Mouse (Mus musculus): Measurements from ENCODE around the gene Cebpz. TPM values are rescaled to one million over a fixed set of nuclear protein-coding genes. Genes with fewer than 3 reads are reported as not detected.
A peak's percentile ranks its signal among the peaks of the same experiment; 100 is the strongest.

Gene Cebpz
- polyA plus RNA-seq, 1 experiment from 2014 or later: 33.3 TPM

GRCm38 (mm10) chr17:78938927-78939326 is 2.1 kb upstream of the Cebpz start:
- peaks cover 39% of the 10 kb centered on the region for H3K36me3 ChIP-seq
- no peak overlapping the region for H3K27ac ChIP-seq
- H3K4me2 ChIP-seq: no peak overlapping the region
- no peaks in the 10 kb centered on the region for H3K27me3 ChIP-seq
- no peak for ATAC-seq (replicated peaks; ENCODE audit: insufficient number of reproducible peaks, insufficient read depth, low FRiP score, low read depth)
- H3K9me3 ChIP-seq (replicated peaks): no peaks in the 10 kb centered on the region
- H3K4me3 ChIP-seq: no peak overlapping the region
- H3K9ac ChIP-seq: no peak overlapping the region
- peaks cover 15% of the 10 kb centered on the region for H3K4me1 ChIP-seq (replicated peaks)
- 90% methylated on average over 4 of the region's 4 CpGs for whole genome bisulfite sequencing

- no peaks in the 10 kb centered on the region for H3K9me3 ChIP-seq (replicated peaks)
- H3K36me3 ChIP-seq: peaks cover 42% of the 10 kb centered on the region
- WGBS: 6% methylated on average over 26 of the region's 26 CpGs
- no peak for ATAC-seq (replicated peaks; ENCODE audit: insufficient number of reproducible peaks, insufficient read depth, low FRiP score, low read depth)
- H3K4me3 ChIP-seq: peak overlapping the region; percentile 76
- H3K27ac ChIP-seq: peak overlapping the region; percentile 51; the same call in 1 of the 2 replicates
- H3K4me2 ChIP-seq: peak overlapping the region; percentile 79
- no peaks in the 10 kb centered on the region for H3K27me3 ChIP-seq
- H3K9ac ChIP-seq: peak overlapping the region; percentile 64
- H3K4me1 ChIP-seq (replicated peaks): peaks cover 17% of the 10 kb centered on the region
Observed at GRCm38 (mm10) chr17:78937229-78937853, 475 bp upstream of the Cebpz start.

GRCm38 (mm10) chr17:78935857-78936256 is 1.0 kb downstream of the Cebpz start:
- peaks cover 17% of the 10 kb centered on the region for H3K4me1 ChIP-seq (replicated peaks)
- peak overlapping the region; percentile 79 for H3K4me2 ChIP-seq
- peak overlapping the region; percentile 76 for H3K4me3 ChIP-seq
- no peak for ATAC-seq (replicated peaks; ENCODE audit: insufficient number of reproducible peaks, insufficient read depth, low FRiP score, low read depth)
- peak overlapping the region; percentile 75 for H3K9ac ChIP-seq
- no peak overlapping the region for H3K27ac ChIP-seq
- no peaks in the 10 kb centered on the region for H3K27me3 ChIP-seq
- H3K9me3 ChIP-seq (replicated peaks): no peaks in the 10 kb centered on the region
- peaks cover 41% of the 10 kb centered on the region for H3K36me3 ChIP-seq
- 77% methylated on average over 2 of the region's 2 CpGs for WGBS

- 43% methylated on average over 6 of the region's 6 CpGs for WGBS
- Histone ChIP-seq H3K27ac (0 out of 2 replicates have a peak overlapping the region, but pooled peaks have one; percentile 87), H3K36me3 (peaks cover 37% of the 10 kb centered on the region), H3K4me2 (peak overlapping the region; percentile 76), H3K9me3 (replicated peaks) (no peaks in the 10 kb centered on the region), H3K27me3 (no peaks in the 10 kb centered on the region), H3K4me1 (replicated peaks) (peaks cover 16% of the 10 kb centered on the region), H3K4me3 (no peak overlapping the region), H3K9ac (no peak overlapping the region)
- no peak for ATAC-seq (replicated peaks; ENCODE audit: insufficient number of reproducible peaks, insufficient read depth, low FRiP score, low read depth)
Observed at GRCm38 (mm10) chr17:78917696-78918095, 19.2 kb downstream of the Cebpz start.

GRCm38 (mm10) chr17:78916899-78917298 is 20.0 kb downstream of the Cebpz start:
- Histone ChIP-seq H3K36me3 (peaks cover 31% of the 10 kb centered on the region), H3K4me3 (peak overlapping the region; percentile 69), H3K4me2 (peak overlapping the region; percentile 76), H3K4me1 (replicated peaks) (peaks cover 16% of the 10 kb centered on the region), H3K27ac (peak overlapping the region; percentile 87), H3K9ac (peak overlapping the region; percentile 77), H3K27me3 (no peaks in the 10 kb centered on the region), H3K9me3 (replicated peaks) (no peaks in the 10 kb centered on the region)
- WGBS: 3% methylated on average over 11 of the region's 11 CpGs
- no peak for ATAC-seq (replicated peaks; ENCODE audit: insufficient number of reproducible peaks, insufficient read depth, low FRiP score, low read depth)

GRCm38 (mm10) chr17:78916369-78916813 is 20.5 kb downstream of the Cebpz start, which contains the start of gene Cebpzos:
Gene Cebpzos, plus strand, starts transcription at chr17:78916500.
- Histone ChIP-seq H3K9me3 (replicated peaks) (no peaks in the 10 kb centered on the region), H3K27ac (peak within 1 kb of the TSS; percentile 87), H3K36me3 (peaks cover 26% of the 10 kb centered on the region), H3K4me2 (peak within 1 kb of the TSS; percentile 76), H3K9ac (peak within 1 kb of the TSS; percentile 77), H3K4me3 (peak within 1 kb of the TSS; percentile 69), H3K4me1 (replicated peaks) (peaks cover 16% of the 10 kb centered on the region), H3K27me3 (no peaks in the 10 kb centered on the region)
- ATAC-seq (replicated peaks; ENCODE audit: insufficient number of reproducible peaks, insufficient read depth, low FRiP score, low read depth): peak; percentile 93
- whole genome bisulfite sequencing: under 1% methylated on average over 37 of the region's 37 CpGs

GRCm38 (mm10) chr17:78915772-78916171 is 21.1 kb downstream of the Cebpz start:
- Histone ChIP-seq H3K9ac (peak overlapping the region; percentile 77), H3K4me2 (peak overlapping the region; percentile 76), H3K9me3 (replicated peaks) (no peaks in the 10 kb centered on the region), H3K36me3 (peaks cover 21% of the 10 kb centered on the region), H3K4me3 (peak overlapping the region; percentile 69), H3K27me3 (no peaks in the 10 kb centered on the region), H3K27ac (peak overlapping the region; percentile 87), H3K4me1 (replicated peaks) (peaks cover 16% of the 10 kb centered on the region)
- no peak for ATAC-seq (replicated peaks; ENCODE audit: insufficient number of reproducible peaks, insufficient read depth, low FRiP score, low read depth)
- WGBS: 51% methylated on average over 6 of the region's 6 CpGs

GRCm38 (mm10) chr17:78913921-78914320 is 22.9 kb downstream of the Cebpz start:
- ATAC-seq (replicated peaks; ENCODE audit: insufficient number of reproducible peaks, insufficient read depth, low FRiP score, low read depth): no peak
- no peaks in the 10 kb centered on the region for H3K27me3 ChIP-seq
- peaks cover 16% of the 10 kb centered on the region for H3K4me1 ChIP-seq (replicated peaks)
- WGBS: 65% methylated on average over 3 of the region's 3 CpGs
- H3K4me3 ChIP-seq: no peak overlapping the region
- H3K9me3 ChIP-seq (replicated peaks): no peaks in the 10 kb centered on the region
- H3K27ac ChIP-seq: no peak overlapping the region
- H3K36me3 ChIP-seq: peaks cover 4% of the 10 kb centered on the region
- H3K9ac ChIP-seq: no peak overlapping the region
- H3K4me2 ChIP-seq: no peak overlapping the region

- ATAC-seq (replicated peaks; ENCODE audit: insufficient number of reproducible peaks, insufficient read depth, low FRiP score, low read depth): no peak
- peaks cover 3% of the 10 kb centered on the region; the same call in 1 of the 2 replicates for H3K27me3 ChIP-seq
- H3K4me1 ChIP-seq (replicated peaks): peaks cover 15% of the 10 kb centered on the region
- peak overlapping the region; percentile 56 for H3K4me3 ChIP-seq
- 0 out of 2 replicates have a peak overlapping the region, but pooled peaks have one; percentile 22 for H3K9ac ChIP-seq
- H3K9me3 ChIP-seq (replicated peaks): no peaks in the 10 kb centered on the region
- 19% methylated on average over 6 of the region's 6 CpGs for WGBS
- H3K4me2 ChIP-seq: peak overlapping the region; percentile 69
- peak overlapping the region; percentile 60 for H3K27ac ChIP-seq
- H3K36me3 ChIP-seq: no peaks in the 10 kb centered on the region
Observed at GRCm38 (mm10) chr17:78912861-78913281, 24.0 kb downstream of the Cebpz start.

GRCm38 (mm10) chr17:78909374-78909773 is 27.5 kb downstream of the Cebpz start:
- Histone ChIP-seq H3K9me3 (replicated peaks) (no peaks in the 10 kb centered on the region), H3K4me1 (replicated peaks) (no peaks in the 10 kb centered on the region), H3K9ac (no peak overlapping the region), H3K27ac (no peak overlapping the region), H3K27me3 (peaks cover 3% of the 10 kb centered on the region; the same call in 1 of the 2 replicates), H3K4me2 (no peak overlapping the region), H3K4me3 (no peak overlapping the region), H3K36me3 (no peaks in the 10 kb centered on the region)
- 71% methylated on average over 2 of the region's 2 CpGs for WGBS
- ATAC-seq (replicated peaks; ENCODE audit: insufficient number of reproducible peaks, insufficient read depth, low FRiP score, low read depth): no peak

GRCm38 (mm10) chr17:78906892-78907291 is 30.0 kb downstream of the Cebpz start, which contains the start of gene Sult6b1:
Gene Sult6b1, minus strand, starts transcription at chr17:78906992.
- Histone ChIP-seq H3K27ac (no peak within 1 kb of the TSS), H3K9ac (no peak within 1 kb of the TSS), H3K27me3 (peaks cover 3% of the 10 kb centered on the region; the same call in 1 of the 2 replicates), H3K4me2 (no peak within 1 kb of the TSS), H3K9me3 (replicated peaks) (no peaks in the 10 kb centered on the region), H3K36me3 (no peaks in the 10 kb centered on the region), H3K4me1 (replicated peaks) (no peaks in the 10 kb centered on the region), H3K4me3 (no peak within 1 kb of the TSS)
- no peak for ATAC-seq (replicated peaks; ENCODE audit: insufficient number of reproducible peaks, insufficient read depth, low FRiP score, low read depth)
- whole genome bisulfite sequencing: 79% methylated on average over 5 of the region's 5 CpGs

- H3K4me1 ChIP-seq (replicated peaks): no peaks in the 10 kb centered on the region
- WGBS: 71% methylated on average over 2 of the region's 2 CpGs
- no peaks in the 10 kb centered on the region for H3K9me3 ChIP-seq (replicated peaks)
- H3K36me3 ChIP-seq: no peaks in the 10 kb centered on the region
- ATAC-seq (replicated peaks; ENCODE audit: insufficient number of reproducible peaks, insufficient read depth, low FRiP score, low read depth): no peak
- H3K27me3 ChIP-seq: no peaks in the 10 kb centered on the region
- no peak overlapping the region for H3K9ac ChIP-seq
- H3K27ac ChIP-seq: no peak overlapping the region
- H3K4me3 ChIP-seq: no peak overlapping the region
- no peak overlapping the region for H3K4me2 ChIP-seq
Observed at GRCm38 (mm10) chr17:78903158-78903557, 33.7 kb downstream of the Cebpz start.
